Mouse (Mus musculus): ENCODE results near the gene Miox.

DNA sequence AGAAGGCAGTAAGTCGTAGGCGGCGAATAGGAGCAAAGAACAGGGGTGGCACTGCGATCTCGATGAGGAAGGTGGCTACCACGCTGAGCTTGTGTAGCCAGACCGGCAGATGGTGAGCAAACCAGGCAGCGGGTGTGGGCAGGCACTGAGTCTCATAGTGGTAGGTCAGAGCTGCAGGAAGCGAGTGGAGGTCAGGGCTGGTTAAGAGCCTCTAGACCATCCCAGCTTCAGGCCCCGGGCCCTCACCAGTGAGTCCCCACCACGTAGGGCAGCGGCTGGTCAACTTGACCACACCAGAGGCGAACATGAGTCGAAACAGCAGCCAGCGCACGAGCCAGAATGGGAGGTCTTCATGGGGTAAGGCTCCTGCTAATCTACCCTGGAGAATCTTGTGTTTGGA is 19.6 kb downstream of the Miox start:
- TF ChIP-seq KAT2A (conservative IDR thresholded peaks at IDR 0.05; ENCODE audit: low read depth, low read length) (no peak), EP300 (IDR thresholded peaks at IDR 0.05; ENCODE audit: low read depth in 1 of 2, low read length in 2 of 2) (no peak), CTCF (IDR thresholded peaks at IDR 0.05 in 2 of 3, conservative IDR thresholded peaks at IDR 0.05 in 1 of 3; ENCODE audit: control insufficient read depth in 1 of 3, insufficient read depth in 1 of 3, low read depth in 2 of 3, low read length in 3 of 3, poor library complexity in 1 of 3, severe bottlenecking in 1 of 3) (no peak), TCF12 (IDR thresholded peaks at IDR 0.05; ENCODE audit: low read depth, low read length) (no peak), POLR2A (IDR thresholded peaks at IDR 0.05; ENCODE audit: control insufficient read depth in 1 of 2, insufficient read depth in 1 of 2, low read depth in 1 of 2, low read length in 2 of 2, poor library complexity in 1 of 2) (no peak)

Data from MEL (cell line).